Mouse (Mus musculus) retina, adult 2 months (tissue): ENCODE measurements around the gene Clec4n.
"Not testable (repeated sequence)": the region's sequence is repeated elsewhere in the genome, so short reads cannot be mapped to it uniquely, and the experiment has no call there.

Experiments
- DNase-seq: peaks from one replicate; pipeline ENCODE4 v3.0.0-alpha.2; 2012; ENCODE audit warnings: low read depth, low spot score

Gene Clec4n

GRCm38 (mm10) chr6:123292751-123293400 lies 63.2 kb downstream of the Clec4n start:
- DNase-seq: no peak

- not testable (repeated sequence) for DNase-seq
These were observed 63.9 kb downstream of the Clec4n start for GRCm38 (mm10) chr6:123293509-123293908.
